Mouse (Mus musculus) heart, adult 2 months (tissue): Measurements from ENCODE around the gene Sema3g. TPM values are rescaled to one million over a fixed set of nuclear protein-coding genes. Genes with fewer than 3 reads are reported as not detected.

ENCODE experiments used
- DNase-seq, 2 experiments: peaks; one replicate each; pipeline ENCODE4 v3.0.0; 2021
- H3K27ac ChIP-seq: fragments of 200-600 bp; 2 replicates; pipeline ENCODE4 v1.8.1; 2022
- H3K27me3 ChIP-seq: fragments of 200-500 bp; 2 replicates; pipeline ENCODE4 v1.6.1; 2012; ENCODE audit warnings: mild to moderate bottlenecking, low read length, inconsistent platforms, mixed read lengths; ENCODE audit not compliant: control insufficient read depth, insufficient read depth
- H3K36me3 ChIP-seq: fragments of 200-500 bp; 2 replicates; pipeline ENCODE4 v1.6.1; 2012; ENCODE audit warnings: low read length, inconsistent platforms; ENCODE audit not compliant: control insufficient read depth, insufficient read depth
- H3K4me1 ChIP-seq: fragments of 200-500 bp; 2 replicates; pipeline ENCODE4 v1.6.1; 2011; ENCODE audit warnings: low read length; ENCODE audit not compliant: control insufficient read depth, insufficient read depth
- H3K4me3 ChIP-seq: fragments of 200-600 bp; 2 replicates; pipeline ENCODE4 v1.8.1; 2022
- H3K79me2 ChIP-seq: fragments of 200-500 bp; replicated peaks from 2 replicates; pipeline ENCODE4 v1.6.1; 2012; ENCODE audit warnings: mild to moderate bottlenecking, inconsistent platforms, low read length, moderate library complexity, mixed read lengths; ENCODE audit not compliant: control insufficient read depth, insufficient read depth
- H3K9ac ChIP-seq: fragments of 200-500 bp; 2 replicates; pipeline ENCODE4 v1.6.1; 2012; ENCODE audit warnings: low read depth, mild to moderate bottlenecking, control low read depth, inconsistent platforms, low read length, mixed read lengths
- CTCF ChIP-seq: fragments of 200-600 bp; IDR thresholded peaks from 2 replicates; pipeline ENCODE4 v1.8.1; 2022; ENCODE audit warnings: antibody characterized with exemption, mild to moderate bottlenecking, moderate library complexity
- EP300 ChIP-seq: fragments of 200-500 bp; IDR thresholded peaks from 2 replicates; pipeline ENCODE4 v1.6.1; 2011; ENCODE audit warnings: low read depth, low read length, control low read depth; ENCODE audit not compliant: insufficient read depth
- POLR2A ChIP-seq: fragments of 200-500 bp; IDR thresholded peaks from 2 replicates; pipeline ENCODE4 v1.6.1; 2011; ENCODE audit warnings: mild to moderate bottlenecking, low read depth, low read length, control low read depth; ENCODE audit not compliant: insufficient read depth
- WGBS: fragments of 180-500 bp; shearing (Covaris S2); methylation state at CpG from one replicate; pipeline ENCODE4 v1.1.7; 2018; 5-methylcytosine and 5-hydroxymethylcytosine counted together
- intact Hi-C: fragments of 180-260 bp; cut with DNase I; formaldehyde crosslinking; loops from one replicate; pipeline ENCODE4 v1.15.1; 2025
- polyA plus RNA-seq: library from polyadenylated mRNA; depleted of rRNA; stranded (reverse); fragments of >200 nt; gene quantifications from 2 replicates; pipeline ENCODE4 v1.2.3, GENCODE M21; 2012
- total RNA-seq, 2 experiments: library from RNA; stranded (reverse); gene quantifications; 2 replicates each; pipeline ENCODE4 v1.2.3; 2021

The Sema3g gene
- total and polyA plus RNA-seq, 3 experiments, result 6.1 to 15.1 (median 15.0) TPM

- peak overlapping the region; percentile 67 for H3K4me3 ChIP-seq
- peak; percentile 61 to 75 for DNase-seq
- intact Hi-C loops, result loop anchor here (5.0 kb wide), 1 partner anchor 131 kb away; the partner anchor contains the start of gene Capn7
- peak overlapping the region; percentile 98 for H3K27ac ChIP-seq
- peak overlapping the region; percentile 95 for H3K9ac ChIP-seq
- TF ChIP-seq EP300 (no peak), CTCF (no peak), POLR2A (no peak)
- peaks cover 6% of the 10 kb centered on the region for H3K36me3 ChIP-seq
- WGBS, result under 1% methylated on average over 39 of the region's 39 CpGs
- H3K4me1 ChIP-seq, result peaks cover 6% of the 10 kb centered on the region
- H3K79me2 ChIP-seq, result no peaks in the 10 kb centered on the region
- no peaks in the 10 kb centered on the region for H3K27me3 ChIP-seq
These were observed 11.8 kb upstream of the Sema3g start for GRCm38 (mm10) chr14:31205562-31206467.

DNA sequence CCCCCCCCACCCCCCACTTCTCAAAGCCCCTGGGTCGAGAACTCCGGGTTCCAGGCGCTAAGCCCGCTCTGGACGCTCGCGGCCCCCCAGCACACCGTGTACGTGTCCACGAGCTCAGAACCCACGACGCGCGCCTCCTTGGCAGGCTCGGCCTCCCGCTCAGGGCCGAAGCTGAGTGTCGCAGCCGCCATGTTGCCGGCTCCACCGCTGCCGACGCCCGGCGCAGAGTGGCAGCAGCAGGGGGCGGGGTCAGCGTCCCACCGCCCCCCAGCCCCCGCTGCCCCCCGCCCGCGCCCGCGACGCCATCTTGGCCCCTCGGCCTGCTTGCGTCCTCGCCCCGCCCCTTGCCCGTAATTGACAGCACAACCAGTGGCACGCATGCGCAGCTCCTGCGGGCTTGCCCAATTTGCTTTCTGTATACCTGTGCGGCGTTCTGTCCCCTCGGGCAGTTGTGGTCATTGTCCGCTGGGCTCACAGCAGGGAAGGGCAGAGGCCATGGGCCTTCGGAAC, 11.1 kb upstream of the Sema3g start:
- TF ChIP-seq EP300, result no peak
- TF ChIP-seq POLR2A, result peak; percentile 92
- 0 out of 2 replicates have a peak, but pooled peaks have one; percentile 2 for TF ChIP-seq CTCF
- Histone ChIP-seq H3K9ac (peak overlapping the region; percentile 95), H3K27ac (peak overlapping the region; percentile 98), H3K4me3 (peak overlapping the region; percentile 67), H3K27me3 (no peaks in the 10 kb centered on the region), H3K79me2 (no peaks in the 10 kb centered on the region), H3K4me1 (peaks cover 6% of the 10 kb centered on the region), H3K36me3 (peaks cover 6% of the 10 kb centered on the region)
- 2% methylated on average over 48 of the region's 48 CpGs for WGBS
- DNase-seq, result peak; percentile 96
- intact Hi-C loops, result loop anchor here (5.0 kb wide), 1 partner anchor 131 kb away; the partner anchor contains the start of gene Capn7

GRCm38 (mm10) chr14:31207070-31207830, 10.4 kb upstream of the Sema3g start:
- peak overlapping the region; percentile 75 for H3K9ac ChIP-seq
- H3K27me3 ChIP-seq, result no peaks in the 10 kb centered on the region
- peak overlapping the region; percentile 98 for H3K27ac ChIP-seq
- 56% methylated on average over 13 of the region's 13 CpGs for WGBS
- H3K36me3 ChIP-seq, result peaks cover 3% of the 10 kb centered on the region
- no peaks in the 10 kb centered on the region for H3K79me2 ChIP-seq
- TF ChIP-seq POLR2A (no peak), CTCF (no peak), EP300 (no peak)
- DNase-seq, result peak; percentile 42 to 54
- H3K4me3 ChIP-seq, result peak overlapping the region; percentile 67
- intact Hi-C loops, result loop anchor here (5.0 kb wide), 1 partner anchor 130 kb away; the partner anchor contains the start of gene Capn7
- H3K4me1 ChIP-seq, result peaks cover 6% of the 10 kb centered on the region

DNA sequence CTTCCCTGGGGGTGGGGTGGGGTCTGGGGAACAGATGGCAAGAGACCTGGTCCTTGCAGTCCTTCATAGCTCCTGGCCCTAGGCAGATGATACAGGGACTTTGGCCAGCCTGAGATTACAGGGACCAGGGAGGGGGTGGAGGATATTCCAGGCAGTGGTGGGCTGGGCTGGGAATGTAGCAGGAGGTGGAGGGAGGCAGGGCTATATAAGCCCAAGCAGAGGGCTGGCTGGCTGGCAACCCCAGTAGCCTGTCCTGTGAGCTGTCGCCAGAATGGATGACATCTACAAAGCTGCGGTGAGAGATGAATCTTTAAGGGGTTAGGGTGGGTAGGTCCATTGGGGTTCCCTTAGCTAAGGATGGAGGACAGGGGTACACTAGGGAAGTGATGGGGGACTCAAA, 9.6 kb upstream of the Sema3g start, which contains the start of gene Tnnc1:
Gene Tnnc1 (plus strand): TSS at position 229 of the 400 bp plus-strand sequence.
- H3K27ac ChIP-seq, result peak within 1 kb of the TSS; percentile 98
- H3K36me3 ChIP-seq, result peaks cover 3% of the 10 kb centered on the region
- peak within 1 kb of the TSS; percentile 67 for H3K4me3 ChIP-seq
- 69% methylated on average over 2 of the region's 2 CpGs for WGBS
- H3K79me2 ChIP-seq, result no peaks in the 10 kb centered on the region
- DNase-seq, result peak; percentile 67 to 74
- no peaks in the 10 kb centered on the region for H3K27me3 ChIP-seq
- peaks cover 6% of the 10 kb centered on the region for H3K4me1 ChIP-seq
- TF ChIP-seq POLR2A (peak; percentile 95), EP300 (peak; percentile 88), CTCF (no peak)
- H3K9ac ChIP-seq, result peak within 1 kb of the TSS; percentile 78
- intact Hi-C loops, result loop anchor here (5.0 kb wide), 1 partner anchor 129 kb away; the partner anchor contains the start of gene Capn7

DNA sequence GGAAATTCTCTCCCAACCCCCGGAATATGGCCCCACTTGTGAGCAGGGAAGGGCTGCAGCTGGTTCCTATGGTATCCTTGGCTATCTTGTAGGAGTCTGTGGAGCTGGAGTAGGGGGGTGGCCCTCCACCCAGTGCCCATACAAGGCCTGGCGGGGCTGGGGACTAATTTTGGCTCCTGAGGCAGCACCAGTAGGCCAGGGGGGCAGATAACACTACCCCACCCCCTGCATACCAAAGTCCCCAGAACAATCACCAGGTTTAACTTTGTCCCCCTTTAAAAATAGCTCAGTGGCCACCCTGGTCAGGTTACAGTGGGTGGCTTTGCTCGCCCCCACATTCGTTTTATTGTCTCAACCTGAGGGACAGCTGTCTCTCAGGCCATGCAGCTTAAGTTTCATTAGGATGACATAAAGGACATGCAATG, 8.5 kb upstream of the Sema3g start:
- H3K9ac ChIP-seq, result peak overlapping the region; percentile 78
- intact Hi-C loops, result loop anchor here (5.0 kb wide), 1 partner anchor 128 kb away; the partner anchor contains the start of gene Capn7
- peaks cover 6% of the 10 kb centered on the region for H3K4me1 ChIP-seq
- H3K79me2 ChIP-seq, result no peaks in the 10 kb centered on the region
- no peaks in the 10 kb centered on the region; the same call in 1 of the 2 replicates for H3K36me3 ChIP-seq
- TF ChIP-seq EP300 (peak; percentile 65; the same call in 1 of the 2 replicates), CTCF (no peak), POLR2A (peak; percentile 82)
- H3K27ac ChIP-seq, result peak overlapping the region; percentile 98
- WGBS, result 57% methylated on average over 4 of the region's 4 CpGs
- H3K27me3 ChIP-seq, result no peaks in the 10 kb centered on the region
- peak overlapping the region; percentile 44 for H3K4me3 ChIP-seq
- peak; percentile 59 to 81 for DNase-seq
